Mouse (Mus musculus) c-Kit-positive CD71-positive TER-119-negative erythroid progenitor cells, embryonic 14.5 days (primary cell): ENCODE results near the gene Reg3b.
"Not testable (repeated sequence)": the region's sequence is repeated elsewhere in the genome, so short reads cannot be mapped to it uniquely, and the experiment has no call there.

Experiments used
- DNase-seq: peaks from one replicate; pipeline ENCODE4 v3.0.0-alpha.2; 2013; ENCODE audit warnings: low read depth

Gene Reg3b

GRCm38 (mm10) chr6:78370357-78370756, at the start of gene Reg3b:
Gene Reg3b (plus strand): TSS chr6:78370657.
- no peak for DNase-seq

GRCm38 (mm10) chr6:78327798-78328197, 42.7 kb upstream of the Reg3b start:
- no peak for DNase-seq

DNA sequence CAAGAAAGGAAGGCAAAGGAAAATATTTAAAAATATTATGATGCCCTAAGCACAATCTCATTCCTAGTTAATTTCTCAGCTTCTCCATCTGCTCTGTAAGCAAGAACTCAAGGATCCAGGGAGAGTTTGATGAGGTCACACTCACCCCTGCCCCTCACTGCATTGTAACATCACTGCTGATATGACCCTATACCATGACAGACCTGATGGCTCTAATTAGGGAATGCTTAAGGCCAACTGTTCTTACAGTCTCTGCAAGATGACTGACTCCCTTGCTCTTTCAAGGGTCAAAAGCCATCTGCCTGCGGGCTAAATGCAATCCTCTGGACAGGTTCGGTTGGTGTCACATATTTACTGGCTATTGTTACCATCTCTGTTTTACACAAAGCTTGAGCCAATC, 41.3 kb upstream of the Reg3b start:
- DNase-seq: no peak

DNA sequence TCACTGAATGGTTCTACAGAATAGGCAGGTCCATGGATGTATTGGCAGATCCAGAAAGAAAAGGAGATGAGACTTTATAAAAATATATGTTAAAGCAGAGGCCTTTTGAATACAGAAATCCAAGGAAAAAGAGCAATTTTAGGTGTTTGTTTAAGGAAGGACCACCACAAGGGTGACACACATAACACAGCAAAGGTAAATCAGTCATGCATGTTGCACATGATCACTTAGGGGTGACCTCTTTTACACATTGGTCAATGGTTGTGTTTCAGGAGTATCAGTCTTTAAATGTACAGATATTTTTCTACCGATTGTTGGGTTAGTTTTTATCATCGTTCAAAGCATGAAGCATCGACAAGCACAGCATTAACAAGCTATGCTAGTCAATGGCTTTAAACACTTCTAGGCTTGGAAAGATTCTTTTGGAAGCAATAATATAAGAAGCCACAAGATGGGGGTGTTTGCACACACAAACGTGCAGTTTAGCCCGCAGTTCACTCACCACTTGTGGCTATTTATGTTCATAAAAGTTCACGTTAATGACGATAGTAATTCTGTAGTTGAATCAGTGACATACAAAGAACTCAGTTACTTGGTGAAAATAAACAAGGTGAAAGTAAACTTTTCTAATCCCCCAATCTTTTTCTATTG, 38.4 kb upstream of the Reg3b start:
- no peak for DNase-seq

DNA sequence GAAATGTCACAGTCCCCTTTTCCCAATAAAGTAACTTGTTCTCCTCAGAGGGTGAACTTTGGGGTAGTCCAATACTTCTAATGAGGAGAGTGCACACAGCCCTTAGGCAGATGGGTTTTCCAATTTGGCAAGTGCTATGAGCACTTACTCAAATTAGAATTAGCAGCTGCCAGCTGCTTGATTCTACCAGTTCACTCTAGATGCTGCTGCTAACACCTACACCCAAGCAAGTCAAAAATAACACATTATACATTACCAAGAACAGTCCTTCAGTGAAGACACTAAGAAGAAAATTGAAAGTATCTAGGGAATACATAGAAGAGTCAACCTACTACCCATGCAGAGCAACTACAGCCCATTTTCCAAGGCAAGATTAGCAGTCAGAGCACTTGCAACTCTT, 30.2 kb upstream of the Reg3b start:
- no peak for DNase-seq

GRCm38 (mm10) chr6:78341689-78342088, 28.8 kb upstream of the Reg3b start:
- DNase-seq: no peak

GRCm38 (mm10) chr6:78361971-78362563, 8.4 kb upstream of the Reg3b start:
- no peak for DNase-seq

- no peak for DNase-seq
Observed at GRCm38 (mm10) chr6:78378765-78379164, 8.3 kb downstream of the Reg3b start, which contains the start of gene Reg3d. Gene Reg3d (minus strand): TSS chr6:78378865.

- DNase-seq: no peak
Observed at GRCm38 (mm10) chr6:78380409-78380808, 10.0 kb downstream of the Reg3b start, which contains the start of gene Reg3a. Gene Reg3a (plus strand): TSS chr6:78380709.

- no peak for DNase-seq
Observed at GRCm38 (mm10) chr6:78385609-78386008, 15.2 kb downstream of the Reg3b start.

DNA sequence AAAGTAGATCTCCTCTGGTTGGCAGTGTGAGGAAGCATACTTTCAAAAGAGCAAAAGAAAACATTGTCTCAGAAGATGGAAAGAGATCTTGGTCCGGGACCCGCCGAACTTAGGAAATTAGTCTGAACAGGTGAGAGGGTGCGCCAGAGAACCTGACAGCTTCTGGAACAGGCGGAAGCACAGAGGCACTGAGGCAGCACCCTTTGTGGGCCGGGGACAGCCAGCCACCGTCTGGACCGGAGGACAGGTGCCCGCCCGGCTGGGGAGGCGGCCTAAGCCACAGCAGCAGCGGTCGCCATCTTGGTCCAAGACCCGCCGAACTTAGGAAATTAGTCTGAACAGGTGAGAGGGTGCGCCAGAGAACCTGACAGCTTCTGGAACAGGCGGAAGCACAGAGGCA, 24.9 kb downstream of the Reg3b start, which contains the start of gene Reg2:
TSS of gene Reg2 (plus strand) at position 301 of the 400 bp plus-strand sequence.
- DNase-seq: not testable (repeated sequence)

DNA sequence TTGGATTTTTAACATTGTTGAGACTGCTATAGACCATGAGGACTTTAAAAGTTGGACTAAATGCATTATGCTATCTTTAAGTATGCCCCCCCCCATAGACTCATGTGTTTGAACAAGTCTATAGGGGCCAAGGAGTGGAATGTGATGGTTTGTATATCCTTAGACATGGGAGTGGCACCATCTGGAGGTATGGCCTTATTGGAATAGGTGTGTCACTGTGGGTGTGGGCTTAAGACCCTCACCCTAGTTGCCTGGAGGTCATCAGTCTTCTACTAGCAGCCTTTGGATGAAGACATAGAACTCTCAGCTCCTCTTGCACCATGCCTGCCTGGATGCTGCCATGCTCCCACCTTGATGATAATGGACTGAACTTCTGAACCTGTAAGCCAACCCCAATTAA, 52.0 kb downstream of the Reg3b start, which contains the start of gene Reg1:
TSS of gene Reg1 (plus strand) at position 301 of the 400 bp plus-strand sequence.
- DNase-seq: not testable (repeated sequence)
